19 mouse cellular contexts compared by ENCODE assay signal in genomic region chr12:11851034-11851433, GRCm38 (mm10).
DNase-seq lines count a peak whose midpoint lies in the region; TF ChIP-seq lines count a peak whose summit lies in the region.
"Had no signal": no experiment of that assay in that cellular context is flagged by ENCODE, and none has a peak within 500 bp of the region (broad histone marks: within the 10 kb centered on the region; RNA-seq: fewer than 3 reads in every experiment).

No protein-coding gene starts in this region.

- no peak for TF ChIP-seq CTCF in brain, embryonic 14.5 days (IDR thresholded peaks at IDR 0.05; ENCODE audit: borderline replicate concordance, extremely low read depth, insufficient read depth, insufficient read length)
- no peak for TF ChIP-seq CTCF in cerebellum, adult 2 months (IDR thresholded peaks at IDR 0.05; ENCODE audit: borderline replicate concordance, insufficient read depth, low read depth, low read length)

- no peak overlapping the region for H3K4me3 ChIP-seq in cerebellum, adult 2 months (replicated peaks; ENCODE audit: insufficient read depth, low read depth, low read length)
- H3K4me3 ChIP-seq: embryonic facial prominence, embryonic 12.5 days; forebrain, embryonic 15.5 days; heart, embryonic 10.5 days; hindbrain, embryonic 12.5 days had no signal

- peak; percentile 44 to 83 for DNase-seq in adrenal gland, adult (ENCODE audit: inconsistent age in 2 of 2, low spot score in 1 of 2)
- no peak for DNase-seq in adrenal gland, postnatal 25 days
- DNase-seq in kidney, postnatal 14 days, result peak; percentile 5
- no peak for DNase-seq in kidney, postnatal 36 days
- DNase-seq in adrenal gland, adult 8-10 months, result peak; percentile 44
- DNase-seq in brain, embryonic 14.5 days (ENCODE audit: low read depth), result peak; percentile 48
- DNase-seq in cerebellum, adult 2 months, result no peak
- DNase-seq: B cell, adult 2 months; cerebellum, adult 11 months; cerebellum, adult 9-10 months; cerebellum, postnatal 25 days; gastrocnemius, postnatal 10 days; heart, adult 18-20 months; heart, postnatal 10 days; heart, postnatal 4 days had no signal

- H3K27me3 ChIP-seq in cerebellum, adult 2 months (ENCODE audit: control insufficient read depth, insufficient read depth, low read length), result no peaks in the 10 kb centered on the region
- H3K27me3 ChIP-seq: embryonic facial prominence, embryonic 12.5 days; forebrain, embryonic 15.5 days; hindbrain, embryonic 12.5 days had no signal

- H3K27ac ChIP-seq in cerebellum, adult 2 months (ENCODE audit: insufficient read depth, low read length), result no peak overlapping the region
- H3K27ac ChIP-seq: embryonic facial prominence, embryonic 12.5 days; forebrain, embryonic 15.5 days; heart, embryonic 10.5 days; hindbrain, embryonic 12.5 days had no signal

- no peaks in the 10 kb centered on the region for H3K4me1 ChIP-seq in cerebellum, adult 2 months (ENCODE audit: control insufficient read depth, insufficient read depth, low read length)
- H3K4me1 ChIP-seq: embryonic facial prominence, embryonic 12.5 days; forebrain, embryonic 15.5 days; heart, embryonic 10.5 days; hindbrain, embryonic 12.5 days had no signal

- TF ChIP-seq POLR2A in brain, embryonic 14.5 days (IDR thresholded peaks at IDR 0.05; ENCODE audit: borderline replicate concordance, extremely low read depth, insufficient read depth, insufficient read length, poor library complexity, severe bottlenecking), result no peak
- no peak for TF ChIP-seq POLR2A in cerebellum, adult 2 months (IDR thresholded peaks at IDR 0.05; ENCODE audit: borderline replicate concordance, insufficient read depth, low read length)

- 75% methylated on average over 3 of the region's 3 CpGs for WGBS in cerebellum, adult 2 months

Comparison
In these comparisons a context has a peak if more than half of its experiments do, and no peak if none do; other contexts are left out.
1. DNase-seq: peak in adrenal gland, adult (2 of 2), kidney, postnatal 14 days (single experiment), adrenal gland, adult 8-10 months (single experiment) and brain, embryonic 14.5 days (single experiment); none in adrenal gland, postnatal 25 days (single experiment), kidney, postnatal 36 days (0 of 2) and cerebellum, adult 2 months (0 of 2).